13 mouse cellular contexts compared by ENCODE assay signal in the genomic region with DNA sequence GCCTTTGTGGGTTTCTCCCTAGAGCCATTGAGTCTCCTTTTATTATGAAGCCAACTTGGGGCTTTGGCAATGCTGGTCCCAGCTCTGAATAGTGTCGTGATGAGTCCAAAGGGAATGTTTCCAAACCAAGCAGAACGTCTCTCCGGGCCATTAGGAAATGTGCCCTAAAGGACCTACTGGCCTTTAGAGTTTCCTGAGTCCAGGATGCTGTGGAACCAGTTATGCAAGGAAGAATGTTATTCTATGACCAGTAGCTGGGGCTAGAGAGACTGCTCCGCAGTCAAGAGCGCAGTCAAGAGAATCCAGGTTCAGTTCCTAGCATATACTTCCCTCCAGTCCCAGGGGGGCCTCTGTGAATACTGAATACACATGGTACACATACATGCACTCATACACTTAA. TPM values are rescaled to one million over a fixed set of nuclear protein-coding genes. Genes with fewer than 3 reads are reported as not detected.
DNase-seq lines count a peak whose midpoint lies in the region; ATAC-seq and TF ChIP-seq lines count a peak whose summit lies in the region.
"Had no signal": no experiment of that assay in that cellular context is flagged by ENCODE, and none has a peak within 500 bp of the region (broad histone marks: within the 10 kb centered on the region; RNA-seq: fewer than 3 reads in every experiment).

No protein-coding gene starts in this region.

- whole genome bisulfite sequencing in forebrain, postnatal 0 days, result 70% methylated on average over 5 of the region's 5 CpGs
- 75% methylated on average over 5 of the region's 5 CpGs for WGBS in forebrain, embryonic 14.5 days
- 34% methylated on average over 5 of the region's 5 CpGs for WGBS in lung, adult 2 months
- WGBS in stomach, embryonic 16.5 days, result 52% methylated on average over 5 of the region's 5 CpGs
- 65% methylated on average over 5 of the region's 5 CpGs for WGBS in limb, embryonic 10.5 days

- peaks cover 5% of the 10 kb centered on the region; the same call in 1 of the 2 replicates for H3K4me1 ChIP-seq in forebrain, postnatal 0 days (ENCODE audit: insufficient read depth)
- peaks cover 2% of the 10 kb centered on the region; the same call in 1 of the 2 replicates for H3K4me1 ChIP-seq in forebrain, embryonic 14.5 days (ENCODE audit: control insufficient read depth, insufficient read depth, low read length)
- H3K4me1 ChIP-seq in lung, adult 2 months (ENCODE audit: control insufficient read depth, insufficient read depth, low read length), result peaks cover 15% of the 10 kb centered on the region
- H3K4me1 ChIP-seq in stomach, embryonic 16.5 days (ENCODE audit: control insufficient read depth, insufficient read depth, low read length), result peaks cover 12% of the 10 kb centered on the region
- H3K4me1 ChIP-seq in limb, embryonic 10.5 days, result peaks cover 47% of the 10 kb centered on the region

- no peak overlapping the region for H3K9ac ChIP-seq in forebrain, postnatal 0 days
- no peak overlapping the region for H3K9ac ChIP-seq in forebrain, embryonic 14.5 days (ENCODE audit: low read length)
- no peak overlapping the region for H3K9ac ChIP-seq in stomach, embryonic 16.5 days (ENCODE audit: low read length)
- H3K9ac ChIP-seq: heart, embryonic 15.5 days had no signal

- H3K27ac ChIP-seq in forebrain, postnatal 0 days (ENCODE audit: low read depth, low read length), result no peak overlapping the region
- no peak overlapping the region for H3K27ac ChIP-seq in forebrain, embryonic 14.5 days (ENCODE audit: low read depth, low read length)
- no peak overlapping the region; the same call in 1 of the 2 replicates for H3K27ac ChIP-seq in stomach, embryonic 16.5 days (ENCODE audit: low read length)
- H3K27ac ChIP-seq in limb, embryonic 10.5 days, result no peak overlapping the region
- H3K27ac ChIP-seq: heart, embryonic 15.5 days; midbrain, embryonic 10.5 days had no signal

- DNase-seq in forebrain, postnatal 0 days, result no peak
- no peak for DNase-seq in forebrain, embryonic 14.5 days (ENCODE audit: low spot score)
- no peak for DNase-seq in lung, adult 2 months
- no peak for DNase-seq in lung, postnatal 4 days
- peak; percentile 35 to 69 for DNase-seq in kidney, postnatal 25 days
- DNase-seq in urinary bladder, adult 2 months (ENCODE audit: low spot score), result no peak
- no peak for DNase-seq in limb, embryonic 10.5 days (ENCODE audit: low spot score)
- DNase-seq: adrenal gland, adult 8-10 months; cerebellum, postnatal 14 days had no signal

- H3K36me3 ChIP-seq in forebrain, postnatal 0 days (ENCODE audit: insufficient read depth), result no peaks in the 10 kb centered on the region
- no peaks in the 10 kb centered on the region for H3K36me3 ChIP-seq in forebrain, embryonic 14.5 days (ENCODE audit: control insufficient read depth, insufficient read depth, low read length)
- H3K36me3 ChIP-seq in stomach, embryonic 16.5 days (ENCODE audit: control insufficient read depth, insufficient read depth, low read length), result no peaks in the 10 kb centered on the region
- no peaks in the 10 kb centered on the region for H3K36me3 ChIP-seq in limb, embryonic 10.5 days
- H3K36me3 ChIP-seq: heart, embryonic 15.5 days; midbrain, embryonic 10.5 days had no signal

- H3K4me2 ChIP-seq in forebrain, postnatal 0 days (ENCODE audit: low read depth), result no peak overlapping the region
- no peak overlapping the region for H3K4me2 ChIP-seq in forebrain, embryonic 14.5 days (ENCODE audit: low read length)
- no peak overlapping the region for H3K4me2 ChIP-seq in stomach, embryonic 16.5 days (ENCODE audit: low read depth, low read length)
- H3K4me2 ChIP-seq: heart, embryonic 15.5 days had no signal

- no peak for ATAC-seq in forebrain, postnatal 0 days
- no peak for ATAC-seq in forebrain, embryonic 14.5 days
- ATAC-seq in stomach, embryonic 16.5 days (ENCODE audit: insufficient read depth, low FRiP score), result peak; percentile 65; the same call in 1 of the 2 replicates
- ATAC-seq: CD4-positive, CD25-positive, alpha-beta regulatory T cell, adult 4 months had no signal

- no peaks in the 10 kb centered on the region for H3K27me3 ChIP-seq in forebrain, postnatal 0 days (ENCODE audit: insufficient read depth, low read length)
- no peaks in the 10 kb centered on the region for H3K27me3 ChIP-seq in forebrain, embryonic 14.5 days (replicated peaks; ENCODE audit: control insufficient read depth, insufficient read depth, low read length)
- H3K27me3 ChIP-seq in stomach, embryonic 16.5 days (ENCODE audit: control insufficient read depth, insufficient read depth, low read length), result no peaks in the 10 kb centered on the region
- no peaks in the 10 kb centered on the region for H3K27me3 ChIP-seq in limb, embryonic 10.5 days (ENCODE audit: low read depth, poor library complexity, severe bottlenecking)
- H3K27me3 ChIP-seq: heart, embryonic 15.5 days had no signal

- no peaks in the 10 kb centered on the region for H3K9me3 ChIP-seq in forebrain, postnatal 0 days (ENCODE audit: low read length)
- no peaks in the 10 kb centered on the region for H3K9me3 ChIP-seq in forebrain, embryonic 14.5 days (replicated peaks; ENCODE audit: control insufficient read depth, low read length)
- H3K9me3 ChIP-seq in stomach, embryonic 16.5 days (replicated peaks; ENCODE audit: control insufficient read depth, low read length), result no peaks in the 10 kb centered on the region
- no peaks in the 10 kb centered on the region for H3K9me3 ChIP-seq in limb, embryonic 10.5 days (replicated peaks)
- H3K9me3 ChIP-seq: heart, embryonic 15.5 days; midbrain, embryonic 10.5 days had no signal

- no peak overlapping the region for H3K4me3 ChIP-seq in forebrain, postnatal 0 days (ENCODE audit: low read depth, low read length)
- no peak overlapping the region for H3K4me3 ChIP-seq in forebrain, embryonic 14.5 days (ENCODE audit: low read depth, low read length)
- H3K4me3 ChIP-seq in lung, adult 2 months (replicated peaks; ENCODE audit: extremely low read depth, low read depth, low read length), result no peak overlapping the region
- no peak overlapping the region for H3K4me3 ChIP-seq in stomach, embryonic 16.5 days (replicated peaks; ENCODE audit: low read length)
- H3K4me3 ChIP-seq in limb, embryonic 10.5 days, result no peak overlapping the region
- H3K4me3 ChIP-seq: heart, embryonic 15.5 days; midbrain, embryonic 10.5 days had no signal

- TF ChIP-seq CTCF in forebrain, postnatal 0 days (IDR thresholded peaks at IDR 0.05; ENCODE audit: low read depth), result peak; percentile 32
- TF ChIP-seq CTCF in lung, adult 2 months (IDR thresholded peaks at IDR 0.05; ENCODE audit: insufficient read depth, low read length), result peak; percentile 38

- no peak for TF ChIP-seq POLR2A in lung, adult 2 months (IDR thresholded peaks at IDR 0.05; ENCODE audit: borderline replicate concordance, extremely low read depth, low read depth, low read length)

RNA-seq across cellular contexts. Expression of gene Rassf3, which starts 23.9 kb away (rescaled TPM):
- total RNA-seq in forebrain, postnatal 0 days (2014; rRNA removed), result 5.0 and 5.9 TPM in 2 replicates
- 3.2 and 3.5 TPM in 2 replicates for polyA plus RNA-seq in forebrain, postnatal 0 days (2015; fragmentation: Nextera tagmentation; extraction: Ambion mirVana)
- polyA plus RNA-seq in forebrain, embryonic 14.5 days (2014; fragmentation: Nextera tagmentation; extraction: Ambion mirVana), result 4.4 and 4.7 TPM in 2 replicates
- polyA plus RNA-seq in lung, adult 2 months (2012; rRNA removed), result 66.7 and 97.0 TPM in 2 replicates
- 21.3 and 22.0 TPM in 2 replicates for polyA plus RNA-seq in stomach, embryonic 16.5 days (2015; fragmentation: Nextera tagmentation; extraction: Ambion mirVana)
- 106 and 139 TPM in 2 replicates for polyA plus RNA-seq in urinary bladder, adult 2 months (2012; rRNA removed)
- 18.0 and 21.1 TPM in 2 replicates for polyA plus RNA-seq in limb, embryonic 10.5 days (2016; fragmentation: Nextera tagmentation; extraction: Ambion mirVana)

Comparison
In these comparisons a context has a peak if more than half of its experiments do, and no peak if none do; other contexts are left out.
1. DNase-seq: peak in kidney, postnatal 25 days (2 of 2); none in forebrain, postnatal 0 days (single experiment), forebrain, embryonic 14.5 days (single experiment), lung, adult 2 months (single experiment), lung, postnatal 4 days (0 of 2), urinary bladder, adult 2 months (single experiment) and limb, embryonic 10.5 days (single experiment).